Mouse (Mus musculus) midbrain, postnatal 0 days (tissue): ENCODE measurements around the gene Syt17. TPM values are rescaled to one million over a fixed set of nuclear protein-coding genes. Genes with fewer than 3 reads are reported as not detected.

Experiments
- ATAC-seq: fragments of 200-750 bp; cut with Nextera tagmentation; 2 replicates; pipeline ENCODE4 v1.8.0; 2017; ENCODE audit warnings: moderate number of reproducible peaks, mild to moderate bottlenecking, moderate TSS enrichment, moderate library complexity; ENCODE audit not compliant: low FRiP score
- DNase-seq: peaks from one replicate; pipeline ENCODE4 v3.0.0-alpha.2; 2015; ENCODE audit warnings: low spot score
- H3K27ac ChIP-seq: fragments of 300-500 bp; sonication (generic); 2 replicates; pipeline ENCODE4 v1.5.1; 2014; ENCODE audit warnings: low read depth, mild to moderate bottlenecking, low read length, mixed read lengths
- H3K27me3 ChIP-seq: fragments of 300-500 bp; sonication (generic); 2 replicates; pipeline ENCODE4 v1.6.1; 2014; ENCODE audit warnings: low read length, control low read depth, mixed read lengths; ENCODE audit not compliant: insufficient read depth
- H3K36me3 ChIP-seq: fragments of 300-500 bp; sonication (generic); 2 replicates; pipeline ENCODE4 v1.6.1; 2014; ENCODE audit warnings: low read length, control low read depth, mixed read lengths; ENCODE audit not compliant: insufficient read depth
- H3K4me1 ChIP-seq: fragments of 300-500 bp; sonication (generic); 2 replicates; pipeline ENCODE4 v1.6.1; 2014; ENCODE audit warnings: mild to moderate bottlenecking, control low read depth, antibody characterized with exemption, low read length, mixed read lengths; ENCODE audit not compliant: insufficient read depth
- H3K4me2 ChIP-seq: fragments of 300-500 bp; sonication (generic); 2 replicates; pipeline ENCODE4 v1.6.1; 2014; ENCODE audit warnings: low read depth, mild to moderate bottlenecking, low read length, mixed read lengths; ENCODE audit not compliant: poor library complexity, severe bottlenecking
- H3K4me3 ChIP-seq: fragments of 300-500 bp; sonication (generic); 2 replicates; pipeline ENCODE4 v1.5.1; 2014; ENCODE audit warnings: low read depth, mild to moderate bottlenecking, low read length, moderate library complexity
- H3K9ac ChIP-seq: fragments of 300-500 bp; sonication (generic); replicated peaks from 2 replicates; pipeline ENCODE4 v1.6.1; 2014; ENCODE audit warnings: mild to moderate bottlenecking, low read length, moderate library complexity, mixed read lengths; ENCODE audit not compliant: poor library complexity, severe bottlenecking
- H3K9me3 ChIP-seq: fragments of 300-500 bp; sonication (generic); 2 replicates; pipeline ENCODE4 v1.6.1; 2016; ENCODE audit warnings: low read length, control low read depth
- CTCF ChIP-seq: IDR thresholded peaks from 2 replicates; pipeline ENCODE4 v1.5.1; 2016; ENCODE audit warnings: antibody characterized with exemption, mild to moderate bottlenecking
- WGBS: fragments of 180-500 bp; shearing (Covaris S2); extraction: QIAGEN DNeasy Blood & Tissue Kit; methylation state at CpG from one replicate; pipeline ENCODE4 v1.1.7; 2014; 5-methylcytosine and 5-hydroxymethylcytosine counted together
- polyA plus RNA-seq: library from polyadenylated mRNA; unstranded; fragments of >200 nt; fragmentation: Nextera tagmentation; extraction: Ambion mirVana; gene quantifications from 2 replicates; pipeline ENCODE4 v1.2.1, GENCODE M21; 2015
- total RNA-seq: library from RNA; depleted of rRNA; stranded (reverse); fragments of >200 nt; gene quantifications from 2 replicates; pipeline ENCODE4 v1.2.3, GENCODE M21; 2014

The Syt17 gene
- total and polyA plus RNA-seq, 2 experiments from 2014 or later = 31.6 to 61.3 TPM

DNA sequence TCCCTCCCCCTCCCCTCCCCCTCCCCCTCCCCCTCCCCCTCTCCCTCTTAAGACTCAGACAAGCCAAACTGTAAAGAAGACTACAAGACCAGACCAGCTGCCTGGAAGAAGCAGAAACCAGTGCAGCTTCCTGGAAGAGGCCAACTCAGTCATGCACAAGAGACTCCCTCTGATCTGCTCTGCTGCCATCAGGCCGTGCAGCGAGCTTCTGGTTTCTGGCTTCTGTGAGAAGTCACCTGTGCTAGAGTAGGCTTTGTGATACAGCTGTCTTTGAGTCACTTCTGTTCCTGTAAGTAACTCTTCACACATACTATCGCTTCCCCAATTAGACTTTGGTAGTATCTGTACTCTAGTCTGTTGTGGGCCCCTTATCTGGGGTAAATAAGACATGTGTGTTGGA, 68.0 kb downstream of the Syt17 start:
- H3K27ac ChIP-seq = no peak overlapping the region
- TF ChIP-seq CTCF = no peak
- no peaks in the 10 kb centered on the region for H3K36me3 ChIP-seq
- ATAC-seq = no peak
- no peak overlapping the region for H3K9ac ChIP-seq
- H3K4me1 ChIP-seq = no peaks in the 10 kb centered on the region
- no peaks in the 10 kb centered on the region for H3K9me3 ChIP-seq
- DNase-seq = no peak
- H3K4me2 ChIP-seq = no peak overlapping the region
- H3K27me3 ChIP-seq = no peaks in the 10 kb centered on the region
- H3K4me3 ChIP-seq = no peak overlapping the region
- 87% methylated on average over 3 of the region's 3 CpGs for WGBS

- WGBS = 88% methylated on average over 4 of the region's 4 CpGs
- Histone ChIP-seq H3K4me2 (no peak overlapping the region), H3K4me3 (no peak overlapping the region), H3K4me1 (no peaks in the 10 kb centered on the region), H3K27me3 (no peaks in the 10 kb centered on the region), H3K36me3 (no peaks in the 10 kb centered on the region), H3K27ac (no peak overlapping the region), H3K9ac (no peak overlapping the region), H3K9me3 (no peaks in the 10 kb centered on the region)
- DNase-seq (no peak), ATAC-seq (no peak)
- no peak for TF ChIP-seq CTCF
Measured at GRCm38 (mm10) chr7:118376590-118376989, 71.4 kb downstream of the Syt17 start.

DNA sequence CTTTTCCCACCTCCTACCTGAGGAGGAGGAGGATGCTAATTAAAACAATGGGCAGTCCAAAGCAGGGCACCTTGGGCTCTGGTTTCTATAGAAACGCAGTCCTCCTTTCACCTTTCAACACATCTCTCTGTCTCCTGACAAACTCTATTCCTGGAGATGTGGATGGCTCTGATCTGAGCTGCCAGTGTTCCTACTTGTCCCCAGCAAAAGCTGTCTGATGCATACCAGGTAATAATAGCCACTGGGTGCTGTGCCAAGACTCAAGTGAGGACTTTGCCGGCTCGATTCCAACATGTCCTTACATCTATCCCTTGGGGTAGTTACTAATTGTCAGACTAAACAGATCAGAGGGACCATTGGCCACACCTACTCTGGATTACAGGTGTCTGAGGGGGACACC, 72.7 kb downstream of the Syt17 start:
- WGBS = 92% methylated on average over 3 of the region's 3 CpGs

GRCm38 (mm10) chr7:118371361-118371760, 76.7 kb downstream of the Syt17 start:
- no peak overlapping the region for H3K9ac ChIP-seq
- no peak overlapping the region for H3K27ac ChIP-seq
- 98% methylated on average over 5 of the region's 5 CpGs for WGBS
- H3K36me3 ChIP-seq = no peaks in the 10 kb centered on the region
- no peak overlapping the region for H3K4me2 ChIP-seq
- H3K4me1 ChIP-seq = no peaks in the 10 kb centered on the region
- H3K4me3 ChIP-seq = no peak overlapping the region
- TF ChIP-seq CTCF = no peak
- no peak for ATAC-seq
- H3K9me3 ChIP-seq = no peaks in the 10 kb centered on the region
- DNase-seq = no peak
- H3K27me3 ChIP-seq = no peaks in the 10 kb centered on the region

More for the DNA sequence above, 72.7 kb downstream of the Syt17 start:
- H3K9ac ChIP-seq = no peak overlapping the region
- TF ChIP-seq CTCF = no peak
- no peak overlapping the region for H3K27ac ChIP-seq
- DNase-seq = no peak
- no peaks in the 10 kb centered on the region for H3K9me3 ChIP-seq
- no peak overlapping the region for H3K4me3 ChIP-seq
- H3K36me3 ChIP-seq = no peaks in the 10 kb centered on the region
- H3K27me3 ChIP-seq = no peaks in the 10 kb centered on the region
- no peak for ATAC-seq
- H3K4me2 ChIP-seq = no peak overlapping the region
- H3K4me1 ChIP-seq = no peaks in the 10 kb centered on the region

GRCm38 (mm10) chr7:118369705-118370104, 78.3 kb downstream of the Syt17 start:
- no peaks in the 10 kb centered on the region for H3K4me1 ChIP-seq
- H3K27me3 ChIP-seq = no peaks in the 10 kb centered on the region
- no peak overlapping the region for H3K4me2 ChIP-seq
- ATAC-seq (no peak), DNase-seq (no peak)
- no peak overlapping the region for H3K9ac ChIP-seq
- WGBS = 81% methylated on average over 2 of the region's 2 CpGs
- no peaks in the 10 kb centered on the region for H3K9me3 ChIP-seq
- TF ChIP-seq CTCF = no peak
- H3K36me3 ChIP-seq = no peaks in the 10 kb centered on the region
- H3K4me3 ChIP-seq = no peak overlapping the region
- H3K27ac ChIP-seq = no peak overlapping the region

GRCm38 (mm10) chr7:118365902-118366301, 82.1 kb downstream of the Syt17 start:
- H3K9ac ChIP-seq = no peak overlapping the region
- DNase-seq = no peak
- no peak overlapping the region for H3K4me3 ChIP-seq
- no peaks in the 10 kb centered on the region for H3K4me1 ChIP-seq
- ATAC-seq = no peak
- no peaks in the 10 kb centered on the region for H3K9me3 ChIP-seq
- WGBS = 84% methylated on average over 3 of the region's 3 CpGs
- H3K27me3 ChIP-seq = no peaks in the 10 kb centered on the region
- H3K27ac ChIP-seq = no peak overlapping the region
- TF ChIP-seq CTCF = no peak
- no peaks in the 10 kb centered on the region for H3K36me3 ChIP-seq
- H3K4me2 ChIP-seq = no peak overlapping the region
